Mouse (Mus musculus): ENCODE results near the gene Gm10300.
A peak's percentile ranks its signal among the peaks of the same experiment; 100 is the strongest.

Gene Gm10300

GRCm38 (mm10) chr4:132074077-132074932 lies at the start of gene Gm10300:
Gene Gm10300 (plus strand): TSS chr4:132074697.
- DNase-seq: peak; percentile 54

DNA sequence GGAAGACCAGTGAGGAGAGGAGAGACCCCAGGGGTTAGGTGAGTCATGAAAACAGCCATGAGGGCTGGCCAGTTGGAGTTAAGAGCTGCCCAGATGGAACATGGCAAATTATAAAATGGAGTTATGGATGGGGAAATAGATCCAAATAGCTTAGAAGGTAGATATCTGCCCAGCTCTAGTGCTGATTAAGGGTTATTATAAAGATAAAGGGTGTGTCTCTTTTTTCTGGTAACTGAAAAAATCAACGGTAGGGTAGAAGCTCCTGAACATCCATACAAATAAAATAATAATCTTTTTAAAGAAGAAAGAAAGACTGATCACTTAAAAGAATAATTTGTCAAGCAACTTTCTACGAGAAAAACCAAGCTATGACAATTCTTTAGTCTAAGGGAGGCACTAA lies 49.2 kb upstream of the Gm10300 start:
- no peak for DNase-seq

DNA sequence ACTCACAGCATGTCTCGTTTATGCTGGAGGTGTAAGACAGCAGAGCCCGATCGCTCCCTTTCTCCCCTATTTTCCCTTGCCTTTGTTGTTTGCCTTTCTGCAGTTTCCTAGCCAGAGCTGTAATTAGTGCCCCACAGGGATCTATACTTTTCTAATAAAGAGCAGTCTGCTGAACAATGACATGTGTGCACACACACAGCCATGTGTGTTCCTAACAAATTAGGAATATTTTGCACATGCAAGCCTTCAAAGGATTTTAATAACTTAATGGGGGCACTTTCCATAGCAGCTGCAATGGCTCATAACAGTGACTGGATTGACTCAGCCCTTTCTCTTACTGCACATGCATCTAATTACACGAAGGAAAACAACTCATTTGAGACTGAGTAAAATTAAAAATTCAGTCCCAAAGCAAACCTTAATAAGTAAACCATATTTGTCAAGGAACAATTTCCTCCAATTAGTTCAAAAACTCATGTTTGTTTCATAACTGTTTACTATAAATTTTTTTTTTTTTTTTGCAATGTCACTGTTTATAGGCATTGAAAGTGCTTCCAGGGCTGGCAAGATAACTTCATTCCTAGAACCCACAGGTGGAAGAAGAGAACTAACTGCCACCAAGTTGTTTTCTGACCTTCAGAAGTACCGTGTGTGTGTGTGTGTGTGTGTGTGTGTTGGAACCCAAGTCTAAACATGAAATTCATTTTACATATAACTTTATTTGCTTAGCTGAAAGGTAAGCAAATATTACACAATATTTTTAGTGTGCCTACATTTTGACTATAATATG lies 48.6 kb upstream of the Gm10300 start:
- no peak for DNase-seq

GRCm38 (mm10) chr4:132027167-132027566 lies 47.3 kb upstream of the Gm10300 start:
- DNase-seq: no peak

- no peak for DNase-seq
These were observed 46.7 kb upstream of the Gm10300 start for GRCm38 (mm10) chr4:132027806-132028205.

- DNase-seq: no peak
These were observed 44.4 kb upstream of the Gm10300 start for GRCm38 (mm10) chr4:132029851-132030741.

GRCm38 (mm10) chr4:132033183-132033582 lies 41.3 kb upstream of the Gm10300 start:
- no peak for DNase-seq

- DNase-seq: no peak
These were observed 40.3 kb upstream of the Gm10300 start for GRCm38 (mm10) chr4:132034242-132034641.

- DNase-seq: no peak
These were observed 37.4 kb upstream of the Gm10300 start for GRCm38 (mm10) chr4:132037137-132037536.

DNA sequence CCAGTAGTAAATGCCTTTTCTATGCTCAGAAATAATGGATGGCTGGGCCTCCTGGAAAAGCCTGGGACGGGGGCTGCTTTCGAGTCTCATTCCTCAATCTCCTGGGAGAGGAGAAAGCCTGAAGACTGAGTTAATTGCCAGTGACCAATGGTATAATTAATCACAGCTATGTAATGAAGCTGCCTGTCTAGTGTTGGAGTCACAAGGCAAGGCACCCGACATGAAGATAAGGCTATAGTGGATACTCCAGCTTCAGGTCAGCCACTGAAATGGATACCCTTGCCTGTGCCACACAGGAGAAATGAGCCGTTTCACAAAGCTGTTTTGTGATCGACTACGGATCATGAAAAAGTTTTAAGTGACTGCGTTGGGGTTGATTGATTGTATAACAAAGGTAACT lies 36.5 kb upstream of the Gm10300 start:
- DNase-seq: no peak

DNA sequence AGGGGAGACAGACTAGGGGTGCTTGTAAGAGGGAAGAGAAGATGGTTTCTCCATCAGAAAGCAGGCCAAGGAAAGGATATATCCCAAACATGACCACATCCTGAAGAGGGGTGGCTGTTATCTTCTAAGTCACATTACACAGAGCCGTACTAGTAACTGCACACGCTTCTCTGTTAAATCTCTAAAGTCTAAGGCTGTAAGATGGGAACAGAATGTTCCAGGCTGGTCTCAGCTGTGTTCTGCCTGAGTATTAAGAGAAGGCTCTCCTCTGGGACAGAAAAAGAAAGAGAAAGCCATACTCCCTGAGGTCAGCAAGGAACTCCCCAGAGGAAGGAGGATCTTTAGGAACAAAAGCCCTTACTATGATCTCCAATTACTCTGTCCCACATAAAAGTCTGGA lies 35.7 kb upstream of the Gm10300 start:
- no peak for DNase-seq

- no peak for DNase-seq
These were observed 35.0 kb upstream of the Gm10300 start for GRCm38 (mm10) chr4:132039521-132039920.

DNA sequence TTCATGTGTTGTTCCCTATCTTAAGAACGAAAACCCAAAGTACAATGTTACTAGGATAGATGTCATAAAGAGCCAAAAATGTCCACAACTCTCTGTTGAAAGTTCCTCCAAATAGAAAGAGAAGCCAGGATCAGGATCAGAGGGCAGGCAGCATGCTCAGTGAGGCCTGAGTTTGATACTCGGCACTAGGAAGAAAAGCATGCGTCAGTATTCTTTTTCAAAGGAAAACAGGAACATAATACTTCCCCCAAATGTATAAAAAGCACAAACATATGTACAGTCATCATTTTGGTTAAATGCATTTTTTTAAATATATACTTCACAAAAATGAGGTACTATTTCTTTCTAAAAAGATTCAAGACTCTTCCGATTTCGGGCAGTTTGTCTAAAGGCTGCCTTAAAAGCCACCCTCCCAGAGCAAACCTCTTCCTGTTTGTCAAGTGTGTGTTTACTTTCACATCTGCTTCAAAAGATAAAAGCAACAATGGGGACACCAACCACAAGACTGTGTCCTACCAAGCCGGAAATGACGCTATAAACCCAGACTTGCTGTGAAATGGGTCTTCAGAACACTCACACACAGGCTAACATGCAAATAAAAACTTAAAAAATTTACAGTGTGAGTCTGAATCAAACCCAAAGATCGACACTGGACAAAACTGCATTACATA lies 34.4 kb upstream of the Gm10300 start:
- no peak for DNase-seq

DNA sequence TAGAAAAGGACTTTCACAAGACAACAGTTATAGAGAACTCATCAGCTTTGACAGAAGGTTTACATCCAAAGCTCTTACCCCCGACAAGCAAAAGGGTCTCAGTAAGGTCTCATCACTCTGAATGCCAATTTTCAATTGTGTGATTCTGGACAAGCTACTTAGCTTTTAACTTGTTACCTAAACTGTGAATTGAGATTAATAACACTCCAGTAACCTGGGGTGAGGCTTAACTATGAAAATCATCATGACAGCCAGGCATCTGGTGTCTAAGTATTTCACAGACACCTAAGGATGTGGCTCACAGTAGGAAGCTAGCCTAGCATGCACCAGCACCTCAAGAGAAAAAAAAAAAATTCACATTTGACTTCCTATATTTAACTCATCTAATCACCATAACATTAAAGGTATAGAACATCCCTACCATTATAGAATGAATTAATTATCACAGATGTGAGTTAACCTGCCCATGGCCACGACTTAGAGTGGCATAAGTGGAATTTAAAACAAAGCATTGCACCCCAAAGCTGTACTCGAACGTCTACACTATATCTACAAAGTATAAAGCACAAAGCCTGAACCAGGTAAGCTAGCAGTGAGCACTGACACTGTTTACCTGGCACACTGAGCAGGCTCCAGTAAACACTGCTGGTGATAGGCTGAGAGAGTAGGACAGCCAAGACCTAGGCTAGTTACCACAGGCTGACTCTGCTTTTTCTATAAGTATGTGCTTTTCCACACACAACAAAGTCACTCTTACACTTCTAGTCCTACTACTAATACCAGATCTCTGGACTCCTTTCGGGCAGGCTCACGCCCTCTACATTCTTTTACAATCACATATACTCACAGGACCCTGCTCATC lies 32.8 kb upstream of the Gm10300 start:
- DNase-seq: no peak

- DNase-seq: no peak
These were observed 30.8 kb upstream of the Gm10300 start for GRCm38 (mm10) chr4:132043726-132044125.

DNA sequence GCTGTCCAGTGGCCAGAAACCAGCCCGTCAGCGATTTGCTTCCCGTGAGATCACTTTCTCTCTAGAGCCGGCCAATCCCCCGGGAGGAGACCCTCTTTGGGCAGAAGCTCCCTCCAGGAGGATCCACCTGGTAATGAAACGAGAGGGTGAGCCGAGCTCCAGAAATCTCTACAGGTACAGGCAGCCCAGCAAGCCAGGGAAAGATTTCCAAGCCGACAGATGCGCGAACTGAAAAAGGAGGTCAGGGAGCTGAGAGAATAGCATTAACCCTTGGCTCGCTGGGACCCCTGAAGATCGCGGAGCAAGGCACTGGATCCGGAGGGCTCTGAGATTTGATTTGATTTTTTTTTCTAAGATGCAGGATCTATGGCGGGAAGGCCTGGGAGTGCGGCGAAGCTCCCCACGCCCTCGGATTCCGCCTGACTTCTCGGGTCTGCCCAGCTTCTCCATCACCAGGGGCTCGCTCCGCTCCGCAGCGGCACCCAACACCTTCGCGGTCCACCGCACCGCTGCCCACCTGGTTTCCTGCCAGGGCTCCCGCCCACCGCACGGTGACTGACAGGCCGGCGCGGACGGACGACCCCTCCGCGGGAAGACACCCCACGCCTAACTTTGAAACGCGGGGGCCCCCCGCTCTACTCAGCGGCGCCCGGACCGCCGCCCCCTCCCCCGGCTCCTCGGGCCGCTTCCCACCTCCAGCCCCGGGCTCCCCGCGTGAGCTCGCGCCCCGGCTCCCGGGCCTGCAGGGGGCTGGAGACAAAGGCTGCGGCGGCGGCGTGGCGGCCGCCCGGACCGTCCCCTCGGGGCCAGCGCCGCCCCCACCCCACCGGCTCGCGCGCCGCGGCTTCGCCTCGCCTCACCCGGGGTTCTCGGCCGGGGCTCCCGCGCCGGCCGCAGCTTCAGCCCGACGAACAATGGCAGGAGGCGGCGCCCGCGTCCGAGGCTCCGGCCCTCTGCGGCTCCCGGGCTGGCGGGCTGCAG lies 26.2 kb upstream of the Gm10300 start:
- DNase-seq: peak; percentile 78

- DNase-seq: peak; percentile 86
These were observed 25.5 kb upstream of the Gm10300 start for GRCm38 (mm10) chr4:132048995-132049404.

- DNase-seq: peak; percentile 55
These were observed 24.8 kb upstream of the Gm10300 start for GRCm38 (mm10) chr4:132049549-132050200.

All from cerebellum, adult 8-10 months (tissue).